Mouse (Mus musculus) CH12.LX (cell line): ENCODE data around the gene Snupn. TPM values are rescaled to one million over a fixed set of nuclear protein-coding genes. Genes with fewer than 3 reads are reported as not detected.
"Not testable (repeated sequence)": the region's sequence is repeated elsewhere in the genome, so short reads cannot be mapped to it uniquely, and the experiment has no call there.

ENCODE experiments used
- DNase-seq: peaks from one replicate; pipeline ENCODE4 v3.0.0-alpha.2; 2013; ENCODE audit errors: extremely low read depth
- H3K27ac ChIP-seq: 2 replicates; pipeline ENCODE4 v1.5.1; 2012; ENCODE audit warnings: low read depth, mild to moderate bottlenecking, control low read depth, moderate library complexity; ENCODE audit not compliant: insufficient read depth
- H3K27me3 ChIP-seq: replicated peaks from 2 replicates; pipeline ENCODE3; 2012; ENCODE audit warnings: inconsistent platforms
- H3K36me3 ChIP-seq, 2 experiments: replicated peaks in 1 of 2; 2 replicates each; pipeline versions ENCODE3 to v1.6.1; 2012; ENCODE audit warnings: inconsistent platforms in 1 of 2, low read length in 1 of 2, mild to moderate bottlenecking in 1 of 2, mixed read lengths in 1 of 2, moderate library complexity in 1 of 2; ENCODE audit not compliant: control insufficient read depth in 1 of 2, insufficient read depth in 1 of 2
- H3K4me1 ChIP-seq, 2 experiments: 2 replicates each; pipeline ENCODE4 v1.6.1; 2012; ENCODE audit warnings: inconsistent platforms in 1 of 2, moderate library complexity in 1 of 2; ENCODE audit not compliant: insufficient read depth in 2 of 2, control insufficient read depth in 1 of 2
- H3K4me2 ChIP-seq: 2 replicates; pipeline ENCODE4 v1.6.1; 2012; ENCODE audit warnings: low read depth, mild to moderate bottlenecking, control low read depth; ENCODE audit not compliant: poor library complexity, insufficient read depth, severe bottlenecking
- H3K4me3 ChIP-seq, 3 experiments: fragments of 150-350 bp in 1 of 3; sonication (generic) in 1 of 3; replicated peaks in 1 of 3; 2 replicates each; pipeline versions ENCODE3 to v1.5.1; 2011 to 2012; ENCODE audit warnings: low read depth in 2 of 3, low read length in 2 of 3, mild to moderate bottlenecking in 2 of 3, moderate library complexity in 2 of 3, control low read depth in 1 of 3, improper control_type of control experiment in 1 of 3, inconsistent platforms in 1 of 3, mixed read lengths in 1 of 3; ENCODE audit not compliant: poor library complexity in 1 of 3
- H3K79me2 ChIP-seq: replicated peaks from 2 replicates; pipeline ENCODE4 v1.6.1; 2012; ENCODE audit warnings: mild to moderate bottlenecking, moderate library complexity; ENCODE audit not compliant: control insufficient read depth, poor library complexity, insufficient read depth, severe bottlenecking; ENCODE audit errors: extremely low read depth
- H3K9ac ChIP-seq: 2 replicates; pipeline ENCODE4 v1.6.1; 2012; ENCODE audit warnings: low read depth, mild to moderate bottlenecking, control low read depth, moderate library complexity; ENCODE audit not compliant: insufficient read depth
- H3K9me3 ChIP-seq: replicated peaks from 2 replicates; pipeline ENCODE3; 2012; ENCODE audit warnings: low read length, inconsistent platforms, mixed read lengths
- BHLHE40 ChIP-seq: IDR thresholded peaks from 2 replicates; pipeline ENCODE4 v1.6.1; 2011; ENCODE audit warnings: mild to moderate bottlenecking, low read depth, low read length, improper control_type of control experiment
- CTCF ChIP-seq, 2 experiments: IDR thresholded peaks in 1 of 2; conservative IDR thresholded peaks in 1 of 2; 2 replicates each; pipeline ENCODE4 v1.5.1; 2011 to 2012; ENCODE audit warnings: low read depth in 2 of 2, low read length in 2 of 2, improper control_type of control experiment in 1 of 2, inconsistent platforms in 1 of 2, mild to moderate bottlenecking in 1 of 2, moderate library complexity in 1 of 2
- ETS1 ChIP-seq: conservative IDR thresholded peaks from 2 replicates; pipeline ENCODE4 v1.6.1; 2012; ENCODE audit warnings: low read depth, mild to moderate bottlenecking, inconsistent platforms, low read length, improper control_type of control experiment, moderate library complexity
- GABPA ChIP-seq: IDR thresholded peaks from 2 replicates; pipeline ENCODE4 v1.6.1; 2012; ENCODE audit warnings: low read depth, low read length, improper control_type of control experiment, inconsistent platforms; ENCODE audit not compliant: insufficient replicate concordance
- JUN ChIP-seq: IDR thresholded peaks from 2 replicates; pipeline ENCODE4 v1.6.1; 2011; ENCODE audit warnings: low read depth, mild to moderate bottlenecking, low read length, improper control_type of control experiment, moderate library complexity; ENCODE audit not compliant: insufficient read depth
- KAT2A ChIP-seq: IDR thresholded peaks from 2 replicates; pipeline ENCODE4 v1.6.1; 2012; ENCODE audit warnings: low read length, improper control_type of control experiment, inconsistent platforms; ENCODE audit not compliant: insufficient replicate concordance
- MAFK ChIP-seq: IDR thresholded peaks from 2 replicates; pipeline ENCODE4 v1.6.1; 2011; ENCODE audit warnings: low read length, improper control_type of control experiment; ENCODE audit not compliant: insufficient replicate concordance
- MAX ChIP-seq: IDR thresholded peaks from 2 replicates; pipeline ENCODE4 v1.6.1; 2011; ENCODE audit warnings: low read length, improper control_type of control experiment
- MXI1 ChIP-seq: IDR thresholded peaks from 2 replicates; pipeline ENCODE4 v1.6.1; 2011; ENCODE audit warnings: mild to moderate bottlenecking, low read depth, low read length, improper control_type of control experiment
- MYC ChIP-seq: IDR thresholded peaks from 2 replicates; pipeline ENCODE4 v1.6.1; 2011; ENCODE audit warnings: low read depth, mild to moderate bottlenecking, improper control_type of control experiment, low read length
- NRF1 ChIP-seq: IDR thresholded peaks from 2 replicates; pipeline ENCODE4 v1.6.1; 2014; ENCODE audit warnings: low read depth, mild to moderate bottlenecking, inconsistent platforms, low read length, improper control_type of control experiment, moderate library complexity
- PAX5 ChIP-seq: IDR thresholded peaks from 2 replicates; pipeline ENCODE4 v1.6.1; 2012; ENCODE audit warnings: low read length, inconsistent platforms, mixed read lengths
- POLR2AphosphoS2 ChIP-seq: IDR thresholded peaks from 2 replicates; pipeline ENCODE4 v1.6.1; 2011; ENCODE audit warnings: low read depth, low read length, improper control_type of control experiment
- RAD21 ChIP-seq: IDR thresholded peaks from 2 replicates; pipeline ENCODE4 v1.6.1; 2011; ENCODE audit warnings: low read depth, mild to moderate bottlenecking, low read length, improper control_type of control experiment, moderate library complexity
- RCOR1 ChIP-seq: conservative IDR thresholded peaks from 2 replicates; pipeline ENCODE4 v1.6.1; 2012; ENCODE audit warnings: low read depth, mild to moderate bottlenecking, inconsistent platforms, low read length, improper control_type of control experiment
- TBP ChIP-seq: conservative IDR thresholded peaks from 2 replicates; pipeline ENCODE4 v1.6.1; 2011; ENCODE audit warnings: low read depth, low read length, improper control_type of control experiment
- USF2 ChIP-seq: conservative IDR thresholded peaks from 2 replicates; pipeline ENCODE4 v1.6.1; 2011; ENCODE audit warnings: low read depth, low read length, improper control_type of control experiment
- ZC3H11A ChIP-seq: IDR thresholded peaks from 2 replicates; pipeline ENCODE4 v1.6.1; 2012; ENCODE audit warnings: low read depth, mild to moderate bottlenecking, inconsistent platforms, low read length, improper control_type of control experiment
- ZKSCAN1 ChIP-seq: IDR thresholded peaks from 2 replicates; pipeline ENCODE4 v1.6.1; 2012; ENCODE audit warnings: low read depth, inconsistent platforms, low read length, improper control_type of control experiment, borderline replicate concordance
- ZMIZ1 ChIP-seq: IDR thresholded peaks from 2 replicates; pipeline ENCODE4 v1.6.1; 2012; ENCODE audit warnings: low read depth, mild to moderate bottlenecking, inconsistent platforms, low read length, improper control_type of control experiment
- dilution Hi-C: fragments of 300-500 bp; cut with MboI; formaldehyde crosslinking; loops from 2 replicates; pipeline ENCODE4 v1.14.3; 2020; ENCODE audit warnings: low sequenced_read_pairs; ENCODE audit not compliant: extremely low pct_unique_long_range_greater_than_20kb, extremely low pct_ligation_motif_present
- in situ Hi-C: fragments of 300-500 bp; cut with MboI; formaldehyde crosslinking; loops from 3 replicates; pipeline ENCODE4 v1.14.3; 2019; ENCODE audit warnings: low sequenced_read_pairs, low pct_ligation_motif_present, low pct_unique_long_range_greater_than_20kb, mixed read lengths
- polyA plus RNA-seq: library from polyadenylated mRNA; unstranded; fragments of >175 nt; gene quantifications from 2 replicates; pipeline ENCODE4 v1.2.1, GENCODE M21; 2012; ENCODE audit warnings: low read depth; ENCODE audit not compliant: insufficient read length
- total RNA-seq, 2 experiments: library from RNA; depleted of rRNA; stranded (reverse); fragments of 300-350 nt in 1 of 2; fragments of >200 nt in 1 of 2; gene quantifications; 2 replicates each; pipeline ENCODE4 v1.2.3; 2012 to 2014

Snupn gene
- total and polyA plus RNA-seq, 3 experiments: 18.3 to 25.1 (median 21.2) TPM

DNA sequence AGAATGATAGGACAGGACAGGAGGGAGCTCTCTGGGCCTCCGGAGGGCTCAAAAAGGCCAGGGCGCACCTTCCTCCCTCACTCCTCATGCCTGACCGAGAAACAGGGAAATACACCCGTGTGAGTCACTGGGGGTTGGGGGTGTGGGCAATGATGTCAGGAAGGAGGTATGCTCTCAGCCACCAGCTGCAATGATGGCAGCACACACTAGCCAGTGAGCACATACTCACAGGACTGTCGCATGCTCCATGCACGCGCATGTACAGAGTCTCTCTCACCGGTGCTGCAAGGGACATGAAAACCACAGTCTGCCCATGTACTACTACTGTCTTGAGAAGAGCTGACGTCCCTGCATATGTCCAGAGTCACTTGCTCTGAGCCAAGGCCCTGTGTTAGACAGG is 43.1 kb upstream of the Snupn start:
- Histone ChIP-seq H3K9me3 (no peaks in the 10 kb centered on the region), H3K79me2 (no peaks in the 10 kb centered on the region), H3K4me2 (no peak overlapping the region), H3K27me3 (no peaks in the 10 kb centered on the region), H3K4me3 (no peak overlapping the region), H3K27ac (no peak overlapping the region), H3K36me3 (no peaks in the 10 kb centered on the region), H3K4me1 (peaks cover 9 to 30% of the 10 kb centered on the region in 2 experiments), H3K9ac (no peak overlapping the region)
- TF ChIP-seq MAFK: no peak
- no peak for TF ChIP-seq POLR2AphosphoS2
- no peak for TF ChIP-seq RCOR1
- no peak for TF ChIP-seq GABPA
- no peak for TF ChIP-seq TBP
- no peak for TF ChIP-seq MYC
- no peak for TF ChIP-seq JUN
- TF ChIP-seq MXI1: no peak
- no peak for TF ChIP-seq CTCF (conservative IDR thresholded peaks at IDR 0.05 in 1 of 2, IDR thresholded peaks at IDR 0.05 in 1 of 2; ENCODE audit: low read depth in 2 of 2, low read length in 2 of 2)
- TF ChIP-seq RAD21: no peak
- TF ChIP-seq NRF1: no peak
- in situ Hi-C loops (no loop called here), dilution Hi-C loops (no loop called here)
- DNase-seq: no peak

DNA sequence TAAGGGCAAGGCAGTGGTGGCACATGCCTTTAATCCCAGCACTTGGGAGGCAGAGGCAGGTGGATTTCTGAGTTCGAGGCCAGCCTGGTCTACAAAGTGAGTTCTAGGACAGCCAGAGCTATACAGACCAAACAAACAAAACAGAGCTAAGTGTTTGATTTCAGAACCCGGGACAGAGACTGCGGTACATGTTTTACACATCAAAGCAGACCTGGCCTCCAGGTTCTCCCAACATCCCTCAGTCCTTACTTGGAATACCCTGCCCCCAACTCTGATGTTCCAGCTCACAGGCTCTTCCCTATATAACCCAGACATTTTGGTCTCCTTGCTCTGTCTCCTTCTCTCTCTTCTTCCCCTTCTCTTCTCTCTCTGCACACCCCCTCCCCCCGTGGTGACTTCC is 40.7 kb upstream of the Snupn start:
- dilution Hi-C loops, in situ Hi-C loops, H3K9me3 ChIP-seq, H3K27me3 ChIP-seq, H3K27ac ChIP-seq, H3K36me3 ChIP-seq, H3K9ac ChIP-seq, H3K4me2 ChIP-seq, DNase-seq, H3K79me2 ChIP-seq, H3K4me3 ChIP-seq: not testable (repeated sequence)
- H3K4me1 ChIP-seq: peaks cover 9 to 31% of the 10 kb centered on the region in 2 experiments

DNA sequence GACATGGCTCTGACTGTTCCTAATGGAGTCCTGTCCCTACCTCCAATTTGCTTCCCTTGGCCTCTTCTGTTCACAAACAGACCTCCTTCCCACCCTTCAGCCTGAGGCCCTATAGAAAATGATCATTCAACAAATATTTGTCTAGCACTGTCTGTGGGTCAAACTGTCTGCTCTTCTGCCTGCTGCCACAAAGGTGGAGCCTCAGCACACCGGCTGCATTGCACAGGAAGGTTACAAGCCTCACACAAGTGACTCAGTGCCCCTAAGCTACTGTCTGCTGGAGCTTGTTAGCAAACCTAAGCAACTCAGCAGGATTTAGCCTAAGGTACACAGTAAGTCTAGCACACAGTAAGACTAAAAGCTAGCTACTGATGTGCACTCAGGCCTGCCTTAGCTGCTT is 39.7 kb upstream of the Snupn start:
- no peak overlapping the region for H3K27ac ChIP-seq
- dilution Hi-C loops (no loop called here), in situ Hi-C loops (no loop called here)
- TF ChIP-seq JUN (no peak), RAD21 (no peak), KAT2A (no peak), ZC3H11A (no peak), MXI1 (no peak), ZMIZ1 (no peak), PAX5 (no peak), CTCF (conservative IDR thresholded peaks at IDR 0.05 in 1 of 2, IDR thresholded peaks at IDR 0.05 in 1 of 2; ENCODE audit: low read depth in 2 of 2, low read length in 2 of 2) (no peak), BHLHE40 (no peak), ETS1 (no peak), MAX (no peak), POLR2AphosphoS2 (no peak), USF2 (no peak), GABPA (no peak), RCOR1 (no peak), ZKSCAN1 (no peak)
- peaks cover 2 to 8% of the 10 kb centered on the region in 2 experiments for H3K36me3 ChIP-seq
- no peak overlapping the region for H3K4me3 ChIP-seq
- H3K4me1 ChIP-seq: peaks cover 9 to 38% of the 10 kb centered on the region in 2 experiments
- no peak overlapping the region for H3K4me2 ChIP-seq
- no peaks in the 10 kb centered on the region for H3K9me3 ChIP-seq
- H3K27me3 ChIP-seq: no peaks in the 10 kb centered on the region
- no peaks in the 10 kb centered on the region for H3K79me2 ChIP-seq
- DNase-seq: no peak
- H3K9ac ChIP-seq: no peak overlapping the region
